Mouse (Mus musculus): ENCODE data around the gene Sdf2. TPM values are rescaled to one million over a fixed set of nuclear protein-coding genes. Genes with fewer than 3 reads are reported as not detected.

Gene Sdf2
- total and polyA plus RNA-seq, 3 experiments, result 61.4 to 119 (median 93.0) TPM

GRCm38 (mm10) chr11:78247727-78248140 lies 2.2 kb downstream of the Sdf2 start:
- Histone ChIP-seq H3K36me3 (replicated peaks in 1 of 2; ENCODE audit: control insufficient read depth in 1 of 2, insufficient read depth in 1 of 2, low read length in 1 of 2) (peaks cover 18 to 44% of the 10 kb centered on the region in 2 experiments), H3K27ac (ENCODE audit: insufficient read depth, low read depth) (peak overlapping the region; percentile 19; the same call in 1 of the 2 replicates), H3K4me3 (replicated peaks in 1 of 3; ENCODE audit: low read depth in 2 of 3, low read length in 2 of 3, poor library complexity in 1 of 3) (peak overlapping the region; percentile 64 to 98 (median 65)), H3K9me3 (replicated peaks; ENCODE audit: low read length) (no peaks in the 10 kb centered on the region), H3K9ac (ENCODE audit: insufficient read depth, low read depth) (peak overlapping the region; percentile 97), H3K27me3 (replicated peaks) (no peaks in the 10 kb centered on the region), H3K4me2 (ENCODE audit: insufficient read depth, low read depth, poor library complexity, severe bottlenecking) (peak overlapping the region; percentile 100), H3K79me2 (replicated peaks; ENCODE audit: control insufficient read depth, extremely low read depth, insufficient read depth, poor library complexity, severe bottlenecking) (peaks cover 67% of the 10 kb centered on the region), H3K4me1 (ENCODE audit: control insufficient read depth in 1 of 2, insufficient read depth in 2 of 2) (peaks cover 8 to 53% of the 10 kb centered on the region in 2 experiments)
- DNase-seq (ENCODE audit: extremely low read depth), result peak; percentile 96
- peak; percentile 48 for TF ChIP-seq IRF4 (IDR thresholded peaks at IDR 0.05; ENCODE audit: low read depth, low read length)
- no peak for TF ChIP-seq PAX5 (IDR thresholded peaks at IDR 0.05; ENCODE audit: low read length)
- no peak for TF ChIP-seq RCOR1 (conservative IDR thresholded peaks at IDR 0.05; ENCODE audit: low read depth, low read length)
- peak; percentile 56; the same call in 1 of the 2 replicates for TF ChIP-seq EP300 (IDR thresholded peaks at IDR 0.05; ENCODE audit: low read length)
- peak; percentile 85 for TF ChIP-seq POLR2A (IDR thresholded peaks at IDR 0.05; ENCODE audit: low read depth, low read length)
- TF ChIP-seq MAFK (IDR thresholded peaks at IDR 0.05; ENCODE audit: insufficient replicate concordance, low read length), result peak; percentile 80
- TF ChIP-seq NELFE (IDR thresholded peaks at IDR 0.05; ENCODE audit: low read depth, low read length), result peak; percentile 63
- no peak; the same call in 1 of the 2 replicates for TF ChIP-seq MEF2A (IDR thresholded peaks at IDR 0.05; ENCODE audit: borderline replicate concordance, low read depth, low read length)
- no peak for TF ChIP-seq BHLHE40 (IDR thresholded peaks at IDR 0.05; ENCODE audit: low read depth, low read length)
- TF ChIP-seq TCF12 (IDR thresholded peaks at IDR 0.05; ENCODE audit: low read depth, low read length), result peak; percentile 51; the same call in 1 of the 2 replicates
- 0 out of 2 replicates have a peak, but pooled peaks have one; percentile 29 for TF ChIP-seq MAX (IDR thresholded peaks at IDR 0.05; ENCODE audit: low read length)
- peak; percentile 71 for TF ChIP-seq ZMIZ1 (IDR thresholded peaks at IDR 0.05; ENCODE audit: low read depth, low read length)
- no peak for TF ChIP-seq ZKSCAN1 (IDR thresholded peaks at IDR 0.05; ENCODE audit: borderline replicate concordance, low read depth, low read length)
- TF ChIP-seq SIN3A (IDR thresholded peaks at IDR 0.05; ENCODE audit: low read length), result peak; percentile 83
- 0 out of 2 replicates have a peak, but pooled peaks have one; percentile 61 for TF ChIP-seq MYC (IDR thresholded peaks at IDR 0.05; ENCODE audit: low read depth, low read length)
- peak; percentile 92 for TF ChIP-seq CHD2 (IDR thresholded peaks at IDR 0.05; ENCODE audit: low read length)
- peak; percentile 83 for TF ChIP-seq ELF1 (IDR thresholded peaks at IDR 0.05; ENCODE audit: low read depth, low read length)
- TF ChIP-seq KAT2A (IDR thresholded peaks at IDR 0.05; ENCODE audit: insufficient replicate concordance, low read length), result peak; percentile 50; the same call in 1 of the 2 replicates
- peak; percentile 78 for TF ChIP-seq HCFC1 (IDR thresholded peaks at IDR 0.05; ENCODE audit: low read depth, low read length)
- no peak for TF ChIP-seq JUN (IDR thresholded peaks at IDR 0.05; ENCODE audit: insufficient read depth, low read depth, low read length)
- peak; percentile 75 for TF ChIP-seq TBP (conservative IDR thresholded peaks at IDR 0.05; ENCODE audit: low read depth, low read length)
- dilution Hi-C loops (cut with MboI; ENCODE audit: extremely low pct_ligation_motif_present, extremely low pct_unique_long_range_greater_than_20kb, low sequenced_read_pairs), result no loop called here
- in situ Hi-C loops (cut with MboI; ENCODE audit: low pct_ligation_motif_present, low pct_unique_long_range_greater_than_20kb, low sequenced_read_pairs), result no loop called here

GRCm38 (mm10) chr11:78256618-78257017 lies 11.1 kb downstream of the Sdf2 start:
- Histone ChIP-seq H3K27me3 (replicated peaks) (peaks cover 7% of the 10 kb centered on the region), H3K4me3 (replicated peaks in 1 of 3; ENCODE audit: low read depth in 2 of 3, low read length in 2 of 3, poor library complexity in 1 of 3) (no peak overlapping the region), H3K36me3 (replicated peaks in 1 of 2; ENCODE audit: control insufficient read depth in 1 of 2, insufficient read depth in 1 of 2, low read length in 1 of 2) (peaks cover 21 to 33% of the 10 kb centered on the region in 2 experiments), H3K4me2 (ENCODE audit: insufficient read depth, low read depth, poor library complexity, severe bottlenecking) (no peak overlapping the region), H3K9ac (ENCODE audit: insufficient read depth, low read depth) (no peak overlapping the region), H3K27ac (ENCODE audit: insufficient read depth, low read depth) (no peak overlapping the region), H3K79me2 (replicated peaks; ENCODE audit: control insufficient read depth, extremely low read depth, insufficient read depth, poor library complexity, severe bottlenecking) (no peaks in the 10 kb centered on the region), H3K9me3 (replicated peaks; ENCODE audit: low read length) (no peaks in the 10 kb centered on the region), H3K4me1 (ENCODE audit: control insufficient read depth in 1 of 2, insufficient read depth in 2 of 2) (no peaks in the 10 kb centered on the region)
- DNase-seq (ENCODE audit: extremely low read depth), result peak; percentile 34
- in situ Hi-C loops (cut with MboI; ENCODE audit: low pct_ligation_motif_present, low pct_unique_long_range_greater_than_20kb, low sequenced_read_pairs), result no loop called here
- dilution Hi-C loops (cut with MboI; ENCODE audit: extremely low pct_ligation_motif_present, extremely low pct_unique_long_range_greater_than_20kb, low sequenced_read_pairs), result no loop called here
- TF ChIP-seq JUN (IDR thresholded peaks at IDR 0.05; ENCODE audit: insufficient read depth, low read depth, low read length) (no peak), ZNF384 (IDR thresholded peaks at IDR 0.05; ENCODE audit: low read depth, low read length) (peak; percentile 18; the same call in 1 of the 2 replicates), SMC3 (IDR thresholded peaks at IDR 0.05; ENCODE audit: low read depth, low read length) (peak; percentile 37), CTCF (conservative IDR thresholded peaks at IDR 0.05 in 1 of 2, IDR thresholded peaks at IDR 0.05 in 1 of 2; ENCODE audit: low read depth in 2 of 2, low read length in 2 of 2) (peak in 1 of 2 experiments; percentile 57; a peak in 2 of 4 replicates), RCOR1 (conservative IDR thresholded peaks at IDR 0.05; ENCODE audit: low read depth, low read length) (no peak), GABPA (IDR thresholded peaks at IDR 0.05; ENCODE audit: insufficient replicate concordance, low read depth, low read length) (no peak), UBTF (IDR thresholded peaks at IDR 0.05; ENCODE audit: low read depth, low read length) (no peak), MEF2A (IDR thresholded peaks at IDR 0.05; ENCODE audit: borderline replicate concordance, low read depth, low read length) (no peak), CHD2 (IDR thresholded peaks at IDR 0.05; ENCODE audit: low read length) (no peak), MAZ (IDR thresholded peaks at IDR 0.05; ENCODE audit: low read depth, low read length) (no peak), POLR2AphosphoS2 (IDR thresholded peaks at IDR 0.05; ENCODE audit: low read depth, low read length) (no peak), MAFK (IDR thresholded peaks at IDR 0.05; ENCODE audit: insufficient replicate concordance, low read length) (no peak), ZMIZ1 (IDR thresholded peaks at IDR 0.05; ENCODE audit: low read depth, low read length) (no peak), HCFC1 (IDR thresholded peaks at IDR 0.05; ENCODE audit: low read depth, low read length) (no peak), ETS1 (conservative IDR thresholded peaks at IDR 0.05; ENCODE audit: low read depth, low read length) (no peak), USF2 (conservative IDR thresholded peaks at IDR 0.05; ENCODE audit: low read depth, low read length) (no peak), ZKSCAN1 (IDR thresholded peaks at IDR 0.05; ENCODE audit: borderline replicate concordance, low read depth, low read length) (no peak), E2F4 (IDR thresholded peaks at IDR 0.05; ENCODE audit: insufficient replicate concordance, low read depth, low read length) (no peak)

Measured in CH12.LX (cell line).